Mouse (Mus musculus): ENCODE results near the gene Prr36.

Prr36 gene

GRCm38 (mm10) chr8:4216791-4217621 is at the start of gene Prr36:
Gene Prr36 (minus strand): TSS chr8:4217459.
- in situ Hi-C loops (cut with MboI, MseI), result no loop called here

- in situ Hi-C loops (cut with MboI, MseI), result loop anchor here (10.0 kb wide), 1 partner anchor 61 kb away; no protein-coding TSS in a partner anchor
Measured at GRCm38 (mm10) chr8:4265160-4265914, 48.1 kb upstream of the Prr36 start.

- in situ Hi-C loops (cut with MboI, MseI), result loop anchor here (10.0 kb wide), 1 partner anchor 58 kb away; no protein-coding TSS in a partner anchor
Measured at GRCm38 (mm10) chr8:4263105-4263791, 46.0 kb upstream of the Prr36 start.

GRCm38 (mm10) chr8:4259805-4260170 is 42.5 kb upstream of the Prr36 start:
- in situ Hi-C loops (cut with MboI, MseI), result loop anchor here (5.0 to 10.0 kb wide), 2 partner anchors 55 to 63 kb away; no protein-coding TSS in a partner anchor

GRCm38 (mm10) chr8:4259125-4259804 is 42.0 kb upstream of the Prr36 start, which contains the start of gene Ctxn1:
Gene Ctxn1 (minus strand): TSS chr8:4259274.
- in situ Hi-C loops (cut with MboI, MseI), result loop anchor here (5.0 kb wide), 1 partner anchor 63 kb away; no protein-coding TSS in a partner anchor

GRCm38 (mm10) chr8:4258678-4259077 is 41.4 kb upstream of the Prr36 start:
- in situ Hi-C loops (cut with MboI, MseI), result loop anchor here (5.0 kb wide), 1 partner anchor 64 kb away; no protein-coding TSS in a partner anchor

GRCm38 (mm10) chr8:4258233-4258632 is 41.0 kb upstream of the Prr36 start:
- in situ Hi-C loops (cut with MboI, MseI), result loop anchor here (5.0 kb wide), 1 partner anchor 64 kb away; no protein-coding TSS in a partner anchor

GRCm38 (mm10) chr8:4257350-4257749 is 40.1 kb upstream of the Prr36 start:
- in situ Hi-C loops (cut with MboI, MseI), result loop anchor here (5.0 kb wide), 1 partner anchor 65 kb away; no protein-coding TSS in a partner anchor

- in situ Hi-C loops (cut with MboI, MseI), result loop anchor here (5.0 kb wide), 1 partner anchor 65 kb away; no protein-coding TSS in a partner anchor
Measured at GRCm38 (mm10) chr8:4256911-4257310, 39.7 kb upstream of the Prr36 start.

- in situ Hi-C loops (cut with MboI, MseI), result loop anchor here (5.0 kb wide), 1 partner anchor 67 kb away; no protein-coding TSS in a partner anchor
Measured at GRCm38 (mm10) chr8:4255471-4255870, 38.2 kb upstream of the Prr36 start.

GRCm38 (mm10) chr8:4254001-4254400 is 36.7 kb upstream of the Prr36 start:
- in situ Hi-C loops (cut with MboI, MseI), result loop anchor here (5.0 kb wide), 1 partner anchor 897 kb away; no protein-coding TSS in a partner anchor

- in situ Hi-C loops (cut with MboI, MseI), result loop anchor here (5.0 kb wide), 1 partner anchor 896 kb away; no protein-coding TSS in a partner anchor
Measured at GRCm38 (mm10) chr8:4252934-4253841, 35.9 kb upstream of the Prr36 start, which contains the start of gene Snapc2. Gene Snapc2 (plus strand): TSS chr8:4253080.

GRCm38 (mm10) chr8:4252116-4252760 is 35.0 kb upstream of the Prr36 start:
- in situ Hi-C loops (cut with MboI, MseI), result loop anchor here (5.0 kb wide), 1 partner anchor 895 kb away; no protein-coding TSS in a partner anchor

GRCm38 (mm10) chr8:4250306-4250970 is 33.2 kb upstream of the Prr36 start:
- in situ Hi-C loops (cut with MboI, MseI), result loop anchor here (5.0 kb wide), 1 partner anchor 893 kb away; no protein-coding TSS in a partner anchor

- in situ Hi-C loops (cut with MboI, MseI), result no loop called here
Measured at GRCm38 (mm10) chr8:4249213-4249612, 32.0 kb upstream of the Prr36 start.

GRCm38 (mm10) chr8:4247951-4248540 is 30.8 kb upstream of the Prr36 start, which contains the start of gene Tgfbr3l:
Gene Tgfbr3l (plus strand): TSS chr8:4248214.
- in situ Hi-C loops (cut with MboI, MseI), result no loop called here

GRCm38 (mm10) chr8:4247241-4247640 is 30.0 kb upstream of the Prr36 start:
- in situ Hi-C loops (cut with MboI, MseI), result no loop called here

GRCm38 (mm10) chr8:4245737-4246136 is 28.5 kb upstream of the Prr36 start:
- in situ Hi-C loops (cut with MboI, MseI), result no loop called here

Measured in T-helper 2 cell (primary cell).